Mouse (Mus musculus) subcutaneous adipose tissue, adult 2 months (tissue): ENCODE data around the gene Fam3c. TPM values are rescaled to one million over a fixed set of nuclear protein-coding genes. Genes with fewer than 3 reads are reported as not detected.

Source experiments
- polyA plus RNA-seq: library from polyadenylated mRNA; depleted of rRNA; stranded (reverse); fragments of >200 nt; gene quantifications from 2 replicates; pipeline ENCODE4 v1.2.3, GENCODE M21; 2012; ENCODE audit warnings: low replicate concordance; rRNA removed

Gene Fam3c
- 4.3 and 5.2 TPM in 2 replicates for polyA plus RNA-seq

GRCm38 (mm10) chr6:22356086-22356507 is at the start of gene Fam3c:
Gene Fam3c, minus strand, starts transcription at chr6:22356243.

GRCm38 (mm10) chr6:22288004-22288736 is 67.9 kb downstream of the Fam3c start, which contains the start of gene Wnt16:
Gene Wnt16, plus strand, starts transcription at chr6:22288227.

Other genes starting within 250 kb of the Fam3c start
- 0.10 and 19.0 TPM in 2 replicates for gene Wnt16, start 68.0 kb downstream of the Fam3c start, polyA plus RNA-seq